Mouse (Mus musculus) kidney, postnatal 4 days (tissue): ENCODE results near the gene Ankrd49.

ENCODE experiments used
- DNase-seq, 2 experiments: peaks; one replicate each; pipeline ENCODE4 v3.0.0; 2021; ENCODE audit warnings: mixed read lengths in 2 of 2

The Ankrd49 gene

DNA sequence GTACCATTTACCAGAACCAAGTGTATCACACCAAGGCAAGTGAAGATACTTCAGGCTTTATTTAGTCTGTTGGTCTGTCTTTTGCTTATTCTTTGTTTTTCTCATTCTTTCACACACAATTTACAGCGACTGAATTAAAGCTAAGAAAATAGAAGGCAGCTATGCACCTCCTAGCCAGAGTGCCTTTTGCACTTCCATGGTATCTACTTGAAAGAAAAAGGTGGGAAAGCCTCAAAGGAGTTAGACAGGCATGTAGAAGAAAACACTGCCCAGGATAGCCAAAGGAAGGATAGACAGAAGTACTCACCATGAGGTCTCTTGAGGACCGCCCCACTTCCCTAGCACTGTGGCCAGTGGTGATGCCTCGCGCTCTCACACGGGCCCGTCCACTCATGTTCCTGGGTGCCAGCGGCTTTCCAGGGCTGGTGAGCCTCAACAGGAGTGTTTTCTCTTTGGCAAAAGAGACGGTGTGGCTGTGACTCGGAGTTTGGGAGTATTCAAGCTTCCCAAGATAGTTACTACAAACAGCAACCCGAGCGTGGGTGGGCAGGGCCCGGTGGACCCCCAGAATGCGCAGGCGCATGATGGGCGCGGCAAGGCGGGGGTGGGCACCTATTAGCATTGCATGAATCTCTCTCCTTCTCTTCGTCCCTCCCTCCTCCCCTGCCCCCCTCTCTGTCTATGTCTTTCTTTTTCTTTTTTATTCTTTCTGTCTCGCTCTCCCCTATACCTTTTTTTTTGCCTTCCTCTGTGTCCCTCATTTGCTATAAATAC lies 44.3 kb downstream of the Ankrd49 start, which contains the start of gene Piwil4:
Gene Piwil4, minus strand, starts transcription at position 583 of the 774 bp plus-strand sequence.
- no peak for DNase-seq

DNA sequence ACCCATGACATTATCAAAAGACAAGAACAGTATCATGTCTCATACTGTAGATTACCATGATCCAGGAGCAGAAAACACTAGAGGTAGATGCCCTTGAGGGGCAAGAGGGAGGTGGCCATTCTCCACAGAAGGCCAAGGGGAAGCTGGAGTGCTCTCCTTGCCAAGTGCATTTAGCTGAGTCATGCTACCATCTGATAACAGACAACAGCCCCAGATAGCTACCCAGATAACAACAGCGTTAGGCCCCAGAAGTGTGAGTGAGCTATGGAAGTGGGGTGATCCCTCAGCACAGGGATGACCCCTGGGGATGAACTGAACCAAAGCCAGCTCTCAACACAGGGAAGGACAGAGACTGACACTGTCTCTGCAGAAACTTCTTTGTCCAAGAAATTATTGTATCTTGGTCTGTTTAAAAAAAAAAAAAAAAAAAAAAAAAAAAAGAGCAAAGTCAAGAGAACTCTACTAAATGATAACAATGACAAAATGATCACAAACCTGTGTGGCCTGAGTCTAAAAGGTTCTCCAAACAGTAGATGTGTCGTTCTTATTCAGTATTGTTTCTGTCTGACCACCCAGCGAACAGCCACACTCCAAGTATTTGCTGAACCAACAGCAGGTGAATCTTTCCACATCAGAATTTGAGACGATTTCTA lies 45.0 kb downstream of the Ankrd49 start:
- DNase-seq: no peak

DNA sequence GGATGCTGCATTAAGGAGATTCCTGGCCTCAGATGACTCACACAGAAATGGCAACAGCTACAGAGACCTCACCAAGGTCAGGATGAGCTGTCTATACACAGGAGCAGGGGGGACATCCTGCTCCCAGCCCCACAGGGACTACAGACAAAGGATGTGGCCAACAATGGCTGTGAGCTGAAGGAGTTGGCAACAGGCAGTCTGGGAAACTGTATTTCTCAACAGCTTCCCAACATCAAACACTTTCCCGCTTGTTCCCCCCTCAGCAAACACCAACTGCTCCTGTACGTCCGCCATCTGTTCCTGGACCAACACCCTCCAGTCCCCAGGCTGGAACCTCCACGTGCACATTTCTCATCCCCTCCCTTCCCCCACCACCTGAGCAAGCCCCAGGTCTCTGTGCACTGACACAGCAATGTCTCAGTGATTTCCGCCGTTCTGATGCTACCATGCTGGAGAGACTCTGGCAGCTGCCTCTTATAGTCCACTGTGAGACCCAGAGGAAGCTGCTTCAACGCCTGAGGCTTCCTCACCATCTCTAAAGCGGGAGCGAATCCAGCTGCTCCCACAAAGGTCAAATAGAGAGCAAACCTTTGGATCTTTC lies 53.6 kb downstream of the Ankrd49 start:
- DNase-seq: peak; percentile 14 to 41
